Mouse (Mus musculus) layer of hippocampus, adult 8-10 months (tissue): ENCODE measurements around the gene Pkn3. TPM values are rescaled to one million over a fixed set of nuclear protein-coding genes. Genes with fewer than 3 reads are reported as not detected.

Source experiments
- DNase-seq, 2 experiments: peaks; one replicate each; pipeline ENCODE4 v3.0.0; 2022; ENCODE audit warnings: low spot score in 2 of 2
- total RNA-seq, 4 experiments: library from RNA; stranded (reverse); gene quantifications; 2 replicates each; pipeline ENCODE4 v1.2.4; 2022

Pkn3 gene
- total RNA-seq, 4 experiments from 2014 or later: 2.1 to 6.1 (median 3.5) TPM

DNA sequence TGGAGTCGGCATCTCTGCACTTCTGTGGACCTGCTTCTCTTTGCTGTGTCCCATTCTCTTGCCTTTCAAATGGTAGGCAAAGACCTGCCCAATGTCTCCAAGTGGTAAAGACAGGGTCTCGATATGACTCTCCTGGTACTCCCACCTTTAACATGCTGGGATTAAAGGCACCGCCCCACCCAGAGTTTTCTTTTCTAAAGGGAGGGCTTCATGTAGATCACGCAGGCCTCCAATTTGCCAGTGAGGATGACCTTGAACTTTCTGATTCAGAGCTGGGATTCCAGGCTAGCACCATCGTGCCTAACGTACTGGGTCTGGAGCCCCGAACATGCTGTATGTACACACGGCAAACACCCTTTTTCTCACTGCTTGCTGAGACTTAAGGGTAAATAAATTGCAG is 14.2 kb upstream of the Pkn3 start:
- DNase-seq: no peak

DNA sequence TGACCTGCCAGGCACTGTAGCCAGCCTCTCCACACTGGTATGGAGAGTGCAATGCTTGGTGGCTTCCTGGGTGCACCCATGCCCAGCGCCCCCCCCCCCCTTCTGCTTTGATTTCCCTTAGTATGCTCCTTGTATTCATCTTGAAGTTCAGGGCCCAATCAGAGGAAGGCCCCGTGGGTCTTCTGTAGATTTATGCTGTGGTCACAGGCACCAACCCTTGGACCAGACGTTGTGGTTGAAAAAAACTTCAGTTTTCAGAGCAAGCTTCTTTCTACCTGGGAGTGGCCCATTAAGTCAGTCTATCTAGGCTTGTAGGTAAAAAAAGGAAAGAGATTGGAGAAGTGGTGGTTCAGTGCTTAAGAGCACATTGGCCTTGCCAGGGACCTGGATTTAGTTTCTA is 13.7 kb upstream of the Pkn3 start:
- no peak for DNase-seq

DNA sequence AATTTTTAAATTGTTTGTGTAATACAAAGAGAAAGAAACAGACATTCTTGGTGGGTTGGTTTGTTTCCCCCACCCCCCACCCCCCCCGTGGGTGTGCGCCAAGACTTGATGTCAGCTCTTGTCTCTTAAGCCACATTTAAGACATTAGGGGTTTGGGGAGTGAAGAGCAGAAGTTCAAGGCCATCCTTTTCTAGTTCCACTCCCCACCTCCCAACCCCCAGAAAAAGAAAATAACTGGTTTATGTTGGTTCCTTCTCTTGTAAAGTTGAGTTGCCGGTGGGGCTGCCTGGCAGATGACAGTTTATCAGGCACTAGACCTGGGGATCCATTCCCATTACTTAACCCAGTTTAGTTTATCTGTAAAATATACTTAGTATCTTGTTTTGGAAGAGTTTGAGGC is 13.2 kb upstream of the Pkn3 start:
- no peak for DNase-seq

DNA sequence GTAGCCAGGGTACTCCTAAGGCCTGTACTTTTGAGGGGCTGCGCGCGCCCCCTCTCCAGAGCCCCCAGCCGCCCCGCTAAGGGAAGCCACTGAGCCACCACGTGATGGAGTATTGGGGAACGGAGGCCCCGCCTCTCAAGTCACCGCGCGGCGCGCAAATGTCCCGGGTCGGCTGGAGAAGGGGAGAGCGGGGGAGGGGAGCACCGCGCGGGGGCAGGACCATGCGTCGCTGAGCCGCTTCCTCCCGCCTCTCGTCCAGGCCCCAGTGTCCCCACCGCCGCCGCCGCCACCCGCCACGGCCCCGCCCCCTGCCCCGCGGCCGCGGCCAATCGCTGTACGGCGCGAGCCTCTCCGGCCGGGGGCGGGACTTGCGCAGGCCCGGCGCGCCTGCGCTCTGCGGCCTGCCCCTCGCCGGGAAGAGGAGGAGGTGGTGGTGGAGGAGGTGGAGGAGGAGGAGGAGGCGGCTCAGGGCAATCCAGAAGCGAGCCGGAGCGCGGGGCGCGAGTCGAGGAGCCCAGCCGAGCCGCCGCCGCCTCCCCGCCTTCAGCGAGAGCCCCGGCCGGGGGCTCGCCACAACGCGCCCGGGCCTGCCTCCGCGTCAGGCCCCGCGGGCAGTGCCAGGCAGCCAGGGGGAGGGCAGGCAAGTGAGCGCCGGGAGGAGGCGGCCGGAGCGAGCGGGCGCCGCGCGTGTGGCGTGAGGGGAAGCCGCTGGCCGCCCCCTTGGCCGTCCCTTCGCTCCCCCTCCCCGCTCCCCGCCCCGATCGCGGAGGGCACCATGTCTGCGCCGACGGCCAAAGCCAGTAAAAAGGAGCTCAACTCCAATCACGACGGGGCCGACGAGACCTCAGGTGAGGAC is 11.2 kb upstream of the Pkn3 start:
- peak; percentile 86 to 89 for DNase-seq

- DNase-seq: no peak
Measured at GRCm38 (mm10) chr2:30067031-30067888, 10.2 kb upstream of the Pkn3 start.

GRCm38 (mm10) chr2:30067962-30068361 is 9.5 kb upstream of the Pkn3 start:
- no peak for DNase-seq

DNA sequence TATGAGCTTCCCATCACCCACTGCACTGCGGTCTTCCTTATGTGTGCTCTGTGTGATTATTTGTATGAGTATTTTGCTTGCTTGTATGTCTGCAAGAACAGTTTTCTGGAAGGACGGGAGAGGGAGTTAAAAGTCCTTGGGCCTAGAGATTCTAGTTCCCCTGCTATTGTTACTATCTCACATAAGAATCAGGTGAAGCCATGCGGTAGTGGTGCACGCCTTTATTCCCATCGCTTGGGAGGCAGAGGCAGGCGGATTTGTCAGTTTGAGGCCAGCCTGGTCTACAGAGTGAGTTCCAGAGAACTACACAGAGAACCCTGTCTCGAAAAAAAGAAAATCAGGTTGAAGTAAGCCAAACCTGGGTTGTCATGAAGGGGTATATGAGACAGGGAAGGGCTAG is 4.6 kb upstream of the Pkn3 start:
- no peak for DNase-seq

DNA sequence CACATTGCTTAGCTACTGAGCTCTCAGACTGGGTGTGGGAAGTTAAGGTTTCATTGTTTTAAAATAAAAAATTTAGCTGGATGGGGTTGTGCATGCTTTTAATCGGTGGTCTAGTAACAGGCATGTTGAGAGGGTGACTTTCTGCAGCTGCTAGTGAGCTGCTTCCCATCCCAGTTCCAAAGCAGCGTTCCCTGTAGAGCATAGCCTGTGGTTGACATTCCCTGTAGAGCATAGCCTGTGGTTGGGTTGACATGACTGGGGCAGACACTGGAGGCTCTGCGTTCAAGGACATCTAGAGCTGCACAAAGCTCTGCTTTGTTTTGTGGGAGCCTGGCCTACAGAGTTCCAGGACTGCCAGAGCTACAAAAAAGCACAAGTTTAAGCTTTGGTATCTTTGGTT is 4.2 kb upstream of the Pkn3 start:
- no peak for DNase-seq

- no peak for DNase-seq
Measured at GRCm38 (mm10) chr2:30075625-30076024, 1.9 kb upstream of the Pkn3 start.

DNA sequence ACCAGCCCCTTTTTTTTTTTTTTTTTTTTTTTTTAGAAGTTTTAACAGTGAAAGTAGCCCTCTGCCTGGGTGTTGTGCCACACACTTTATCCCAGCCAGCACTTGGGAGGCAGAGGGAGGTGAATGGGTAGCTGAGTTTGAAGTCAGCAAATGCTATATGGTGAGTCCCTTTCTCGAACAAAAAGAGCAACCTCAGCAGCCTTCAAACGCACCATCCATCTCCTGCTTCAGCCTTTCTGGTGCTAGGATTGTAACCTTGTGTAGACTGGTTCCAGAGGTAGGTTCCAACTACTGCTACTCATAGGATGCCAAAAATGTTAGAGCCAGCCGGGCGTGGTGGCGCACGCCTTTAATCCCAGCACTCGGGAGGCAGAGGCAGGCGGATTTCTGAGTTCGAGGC is 1.0 kb upstream of the Pkn3 start:
- no peak for DNase-seq

DNA sequence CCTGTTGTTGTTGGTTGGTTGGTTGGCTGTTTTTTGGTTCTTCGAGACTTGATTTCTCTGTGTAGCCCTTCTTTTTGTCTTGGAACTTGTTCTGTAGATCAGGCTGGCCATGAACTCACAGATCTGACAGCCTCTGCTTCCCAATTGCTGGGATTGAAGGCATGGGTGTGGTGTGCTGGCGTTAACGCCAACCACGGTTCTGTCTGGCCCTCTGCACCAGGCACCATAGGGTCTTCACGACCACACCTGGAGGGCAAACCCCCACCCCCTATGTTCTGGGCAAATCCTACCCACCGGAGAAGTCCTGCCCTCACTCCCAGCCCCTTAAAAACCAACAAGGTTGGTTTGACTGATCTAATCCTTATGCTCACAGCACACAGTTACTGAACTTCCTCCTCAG is 525 bp upstream of the Pkn3 start:
- DNase-seq: no peak

DNA sequence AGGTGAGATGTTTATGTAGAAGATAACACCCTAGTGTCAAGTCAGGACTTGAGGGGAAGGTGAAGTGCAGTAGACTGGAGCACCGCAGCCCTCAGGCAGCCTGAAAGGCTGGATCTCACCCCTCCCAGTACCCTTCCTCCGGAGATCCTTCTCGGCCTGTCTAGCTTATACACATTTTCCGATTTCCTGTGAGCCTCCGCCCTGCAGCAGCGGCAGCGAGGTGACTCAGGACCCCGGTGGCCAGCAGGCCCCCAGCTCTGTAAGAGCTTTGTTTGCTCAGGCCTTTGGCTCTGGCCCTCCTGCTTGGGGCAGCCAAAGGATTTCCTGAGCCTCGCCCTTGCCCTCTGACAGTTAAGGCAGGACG is 847 bp downstream of the Pkn3 start:
- DNase-seq: no peak

DNA sequence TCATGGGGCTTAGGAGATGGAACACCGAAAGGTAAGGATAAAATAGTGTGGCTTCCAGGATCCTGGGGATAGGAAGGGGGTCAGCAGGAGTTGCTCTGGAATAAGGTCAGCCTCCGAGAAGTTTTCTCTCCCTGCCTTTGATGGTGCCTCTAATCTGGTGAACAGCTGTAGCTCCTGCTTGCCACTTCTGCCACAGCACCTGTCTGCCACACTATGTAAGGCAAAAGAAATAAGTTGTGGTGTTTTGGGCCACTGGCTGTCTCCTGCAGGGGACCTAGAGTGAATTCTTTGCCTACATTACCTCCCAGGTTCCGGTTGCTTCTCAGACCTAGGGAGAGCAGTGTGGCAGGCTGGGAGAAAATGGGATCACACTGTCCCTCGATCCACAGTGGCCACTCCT is 1.3 kb downstream of the Pkn3 start:
- DNase-seq: no peak

DNA sequence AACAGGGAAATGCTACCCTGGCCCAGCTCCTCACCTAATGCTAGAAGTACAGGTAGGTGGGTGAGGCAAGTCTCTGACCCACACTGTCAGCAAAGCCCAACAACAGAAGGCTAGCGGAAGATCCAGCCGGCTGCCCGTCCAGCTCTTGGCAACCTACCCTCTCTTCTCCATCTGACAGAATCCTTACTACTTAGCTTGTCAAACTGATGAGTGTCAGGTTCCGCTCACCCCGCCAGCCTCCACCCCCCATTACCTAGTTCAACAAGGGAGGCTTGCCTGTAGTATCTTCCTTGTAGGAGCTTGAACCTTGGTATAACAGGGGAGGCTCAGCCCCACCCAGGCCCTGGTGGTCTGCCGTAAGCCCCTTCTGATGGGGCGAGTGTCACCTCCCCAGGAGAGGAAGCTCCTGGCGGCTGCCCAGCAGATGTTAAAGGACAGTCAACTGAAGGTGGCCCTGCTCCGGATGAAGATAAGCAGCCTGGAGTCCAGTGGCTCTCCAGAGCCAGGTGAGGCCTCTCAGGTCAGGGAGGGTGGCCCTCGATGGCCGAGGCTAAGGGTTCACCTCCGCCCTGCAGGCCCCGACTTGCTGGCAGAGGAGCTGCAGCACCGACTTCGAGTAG is 2.8 kb downstream of the Pkn3 start:
- no peak for DNase-seq

GRCm38 (mm10) chr2:30084113-30084512 is 6.6 kb downstream of the Pkn3 start:
- no peak for DNase-seq

GRCm38 (mm10) chr2:30084632-30085031 is 7.1 kb downstream of the Pkn3 start:
- DNase-seq: no peak

DNA sequence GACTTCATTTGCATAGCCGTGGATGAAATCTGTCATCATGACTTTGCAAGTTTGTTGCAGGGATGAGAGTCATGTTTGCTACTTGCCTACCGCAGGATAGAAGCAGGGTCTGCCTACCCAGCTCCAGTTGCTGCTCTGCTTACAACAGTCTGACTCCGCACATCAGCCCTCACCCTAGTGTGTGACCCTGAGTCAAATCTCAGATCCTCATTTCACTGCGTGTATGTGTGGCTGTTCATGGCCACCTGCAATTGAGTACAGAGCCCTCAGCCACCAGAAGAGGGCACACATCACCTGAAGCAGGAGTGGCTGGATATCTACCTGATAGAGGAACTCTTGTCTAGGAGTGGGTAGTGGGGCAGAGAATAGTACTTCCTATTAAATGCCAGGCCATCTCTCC is 9.8 kb downstream of the Pkn3 start:
- no peak for DNase-seq

- DNase-seq: no peak
Measured at GRCm38 (mm10) chr2:30091521-30091920, 14.0 kb downstream of the Pkn3 start.

DNA sequence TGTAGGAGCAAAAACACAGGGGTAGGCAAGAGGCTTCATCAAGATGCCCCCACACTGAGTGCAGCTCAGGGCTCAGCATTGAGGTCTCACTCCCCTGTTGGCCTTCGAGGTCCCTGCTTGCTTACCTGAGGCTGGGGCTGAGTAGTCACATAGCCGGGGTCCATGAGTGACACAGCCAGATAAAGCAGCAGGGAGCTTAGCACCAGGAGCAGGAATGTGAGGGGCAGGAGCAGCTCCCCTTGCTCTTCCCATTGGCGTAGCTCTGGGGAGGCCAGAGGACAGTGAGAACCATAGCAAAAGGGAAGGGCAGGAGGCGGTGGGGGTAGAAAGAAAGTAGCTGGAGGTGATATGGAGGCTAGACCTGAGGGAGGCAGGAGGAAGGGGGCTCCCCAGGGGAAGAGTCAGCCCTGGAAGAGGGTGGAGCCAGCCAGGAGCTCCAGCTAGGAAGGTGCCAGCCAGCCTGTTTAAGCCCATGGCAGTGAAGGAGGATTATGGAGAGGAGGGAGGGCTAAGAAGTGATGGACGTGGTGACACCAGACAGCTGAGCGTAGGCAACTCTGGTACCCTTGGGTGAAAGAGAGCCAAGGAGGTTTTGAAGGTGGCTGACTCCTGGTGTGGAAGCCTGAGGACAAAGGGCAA is 14.9 kb downstream of the Pkn3 start:
- DNase-seq: no peak

DNA sequence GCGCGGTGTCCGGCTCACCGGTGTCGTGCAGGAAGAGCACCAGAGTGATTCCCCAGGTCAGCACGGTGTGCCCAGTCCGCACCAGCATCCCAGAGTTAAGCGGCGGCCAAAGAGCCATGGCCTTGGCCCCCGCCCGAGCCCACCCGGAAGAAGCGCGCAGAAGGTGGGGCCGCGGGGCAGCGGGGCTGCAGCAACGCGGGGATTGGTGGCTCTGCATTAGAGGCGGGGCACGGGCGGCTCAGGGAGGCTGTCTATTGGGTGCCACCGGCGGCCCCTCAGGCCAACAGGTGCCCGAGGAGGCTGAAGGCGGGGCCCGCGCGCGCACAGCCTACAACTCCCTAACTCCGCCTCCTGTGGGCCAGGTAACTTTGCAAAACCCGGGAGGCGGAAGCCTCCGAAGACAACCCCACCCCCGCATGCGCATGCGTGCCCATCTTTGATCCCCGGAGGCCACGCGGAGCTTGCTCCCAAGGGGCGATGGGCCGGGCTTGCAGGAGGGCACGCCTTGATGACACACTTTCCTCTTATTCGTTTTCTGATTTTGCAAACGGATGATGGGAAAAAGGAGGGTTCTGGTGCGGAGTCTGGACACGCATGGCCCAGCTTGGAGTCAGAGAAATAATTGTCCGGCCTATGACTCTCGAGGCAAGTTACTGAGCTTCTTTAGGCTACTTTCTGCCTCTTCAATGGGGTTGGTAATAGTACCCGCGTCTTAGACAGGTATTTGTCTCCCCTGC is 16.2 kb downstream of the Pkn3 start, which contains the start of gene Zdhhc12:
TSS of gene Zdhhc12 (minus strand) at position 178 of the 737 bp plus-strand sequence.
- DNase-seq: peak; percentile 90 to 91

GRCm38 (mm10) chr2:30094208-30094588 is 16.7 kb downstream of the Pkn3 start:
- DNase-seq: no peak
